Mouse (Mus musculus) liver, postnatal 0 days (tissue): Measurements from ENCODE around the gene Prkag2.

ENCODE experiments used
- CTCF ChIP-seq: sonication (generic); IDR thresholded peaks from 2 replicates; pipeline ENCODE4 v1.5.1; 2016; ENCODE audit warnings: antibody characterized with exemption, low read depth
- EP300 ChIP-seq: IDR thresholded peaks from 2 replicates; pipeline ENCODE4 v1.6.1; 2016; ENCODE audit warnings: antibody characterized with exemption, low read depth, mild to moderate bottlenecking

GRCm38 (mm10) chr5:25019221-25019620 is 81.2 kb downstream of the Prkag2 start:
- TF ChIP-seq CTCF: no peak
- no peak for TF ChIP-seq EP300
